Mouse (Mus musculus): ENCODE measurements around the gene Lsm10.

The Lsm10 gene

GRCm38 (mm10) chr4:126097711-126098253 is 1.4 kb downstream of the Lsm10 start:
- DNase-seq = no peak

GRCm38 (mm10) chr4:126099365-126099764 is 2.9 kb downstream of the Lsm10 start:
- no peak for DNase-seq

- no peak for DNase-seq
These were observed 4.3 kb downstream of the Lsm10 start for GRCm38 (mm10) chr4:126100764-126101163.

- no peak for DNase-seq
These were observed 5.8 kb downstream of the Lsm10 start for GRCm38 (mm10) chr4:126102061-126102841.

- DNase-seq = peak; percentile 42 to 67
These were observed 6.7 kb downstream of the Lsm10 start for GRCm38 (mm10) chr4:126103057-126103581.

- DNase-seq = peak; percentile 95 to 96
These were observed 7.2 kb downstream of the Lsm10 start, which contains the start of gene Stk40 for GRCm38 (mm10) chr4:126103590-126104068. Stk40 (plus strand) TSS chr4:126103957.

- DNase-seq = peak in 1 of 2 experiments; percentile 46
These were observed 8.0 kb downstream of the Lsm10 start for GRCm38 (mm10) chr4:126104261-126105075.

- no peak for DNase-seq
These were observed 8.8 kb downstream of the Lsm10 start for GRCm38 (mm10) chr4:126105131-126105783.

GRCm38 (mm10) chr4:126108061-126108740 is 11.8 kb downstream of the Lsm10 start:
- DNase-seq = no peak

GRCm38 (mm10) chr4:126109613-126110373 is 13.4 kb downstream of the Lsm10 start:
- no peak for DNase-seq

GRCm38 (mm10) chr4:126110374-126111152 is 14.1 kb downstream of the Lsm10 start:
- peak; percentile 78 to 85 for DNase-seq

- DNase-seq = no peak
These were observed 14.7 kb downstream of the Lsm10 start for GRCm38 (mm10) chr4:126111153-126111549.

- no peak for DNase-seq
These were observed 16.8 kb downstream of the Lsm10 start for GRCm38 (mm10) chr4:126113243-126113642.

GRCm38 (mm10) chr4:126113943-126114342 is 17.5 kb downstream of the Lsm10 start:
- peak; percentile 72 for DNase-seq

- DNase-seq = no peak
These were observed 19.0 kb downstream of the Lsm10 start for GRCm38 (mm10) chr4:126115411-126115810.

- DNase-seq = no peak
These were observed 19.6 kb downstream of the Lsm10 start for GRCm38 (mm10) chr4:126115871-126116521.

GRCm38 (mm10) chr4:126117116-126117515 is 20.7 kb downstream of the Lsm10 start:
- no peak for DNase-seq

GRCm38 (mm10) chr4:126118651-126119050 is 22.2 kb downstream of the Lsm10 start:
- DNase-seq = no peak

GRCm38 (mm10) chr4:126119051-126119450 is 22.6 kb downstream of the Lsm10 start:
- DNase-seq = no peak

- DNase-seq = no peak
These were observed 23.6 kb downstream of the Lsm10 start for GRCm38 (mm10) chr4:126120052-126120451.
